Mouse (Mus musculus) splenic B cell, adult 2 months (primary cell): Measurements from ENCODE around the gene Cenpm.

Experiments
- DNase-seq: peaks from one replicate; pipeline ENCODE4 v3.0.0-alpha.2; 2011; ENCODE audit warnings: low read depth, low spot score
- H3K27me3 ChIP-seq: 2 replicates; pipeline ENCODE4 v1.6.1; 2012; ENCODE audit warnings: mild to moderate bottlenecking, low read length, moderate library complexity, mixed read lengths; ENCODE audit not compliant: control insufficient read depth, poor library complexity, insufficient read depth, severe bottlenecking
- H3K36me3 ChIP-seq: 2 replicates; pipeline ENCODE4 v1.6.1; 2012; ENCODE audit warnings: mild to moderate bottlenecking, low read length, moderate library complexity, mixed read lengths; ENCODE audit not compliant: control insufficient read depth, poor library complexity, insufficient read depth, severe bottlenecking

Gene Cenpm

GRCm38 (mm10) chr15:82213222-82213621 lies 31.3 kb downstream of the Cenpm start:
- no peaks in the 10 kb centered on the region for H3K27me3 ChIP-seq
- no peaks in the 10 kb centered on the region for H3K36me3 ChIP-seq
- no peak for DNase-seq

- no peaks in the 10 kb centered on the region for H3K27me3 ChIP-seq
- 0 out of 2 replicates have a peak, but pooled peaks cover 2% of the 10 kb centered on the region for H3K36me3 ChIP-seq
- DNase-seq = no peak
Measured at GRCm38 (mm10) chr15:82212752-82213063, 31.8 kb downstream of the Cenpm start, which contains the start of gene Shisa8. Gene Shisa8, minus strand, starts transcription at chr15:82212815.

- 0 out of 2 replicates have a peak, but pooled peaks cover 5% of the 10 kb centered on the region for H3K36me3 ChIP-seq
- DNase-seq = peak; percentile 54
- no peaks in the 10 kb centered on the region for H3K27me3 ChIP-seq
Measured at GRCm38 (mm10) chr15:82211911-82212751, 32.4 kb downstream of the Cenpm start.

- DNase-seq = no peak
- no peaks in the 10 kb centered on the region for H3K27me3 ChIP-seq
- peaks cover 9% of the 10 kb centered on the region for H3K36me3 ChIP-seq
Measured at GRCm38 (mm10) chr15:82211281-82211680, 33.3 kb downstream of the Cenpm start.

- H3K36me3 ChIP-seq = peaks cover 11% of the 10 kb centered on the region
- no peak for DNase-seq
- no peaks in the 10 kb centered on the region for H3K27me3 ChIP-seq
Measured at GRCm38 (mm10) chr15:82210801-82211200, 33.7 kb downstream of the Cenpm start.

- DNase-seq = no peak
- Histone ChIP-seq H3K27me3 (no peaks in the 10 kb centered on the region), H3K36me3 (peaks cover 11% of the 10 kb centered on the region)
Measured at GRCm38 (mm10) chr15:82209295-82210050, 35.1 kb downstream of the Cenpm start.

- H3K27me3 ChIP-seq = no peaks in the 10 kb centered on the region
- DNase-seq = no peak
- peaks cover 11% of the 10 kb centered on the region for H3K36me3 ChIP-seq
Measured at GRCm38 (mm10) chr15:82208307-82208706, 36.2 kb downstream of the Cenpm start.

GRCm38 (mm10) chr15:82207504-82208219 lies 36.9 kb downstream of the Cenpm start:
- Histone ChIP-seq H3K27me3 (no peaks in the 10 kb centered on the region), H3K36me3 (peaks cover 11% of the 10 kb centered on the region)
- no peak for DNase-seq

GRCm38 (mm10) chr15:82207105-82207459 lies 37.5 kb downstream of the Cenpm start:
- DNase-seq = no peak
- peaks cover 13% of the 10 kb centered on the region for H3K36me3 ChIP-seq
- no peaks in the 10 kb centered on the region for H3K27me3 ChIP-seq

GRCm38 (mm10) chr15:82206365-82207104 lies 38.0 kb downstream of the Cenpm start:
- DNase-seq = no peak
- Histone ChIP-seq H3K27me3 (no peaks in the 10 kb centered on the region), H3K36me3 (peaks cover 15% of the 10 kb centered on the region)

GRCm38 (mm10) chr15:82204680-82205371 lies 39.7 kb downstream of the Cenpm start:
- H3K27me3 ChIP-seq = no peaks in the 10 kb centered on the region
- no peak for DNase-seq
- peaks cover 21% of the 10 kb centered on the region for H3K36me3 ChIP-seq

- DNase-seq = no peak
- H3K36me3 ChIP-seq = peaks cover 25% of the 10 kb centered on the region
- no peaks in the 10 kb centered on the region for H3K27me3 ChIP-seq
Measured at GRCm38 (mm10) chr15:82203611-82204351, 40.8 kb downstream of the Cenpm start.

- Histone ChIP-seq H3K27me3 (no peaks in the 10 kb centered on the region), H3K36me3 (peaks cover 25% of the 10 kb centered on the region)
- DNase-seq = no peak
Measured at GRCm38 (mm10) chr15:82203090-82203489, 41.5 kb downstream of the Cenpm start.
